Mouse (Mus musculus): Measurements from ENCODE around the gene Svep1. TPM values are rescaled to one million over a fixed set of nuclear protein-coding genes. Genes with fewer than 3 reads are reported as not detected.

Gene Svep1
- total and polyA plus RNA-seq, 2 experiments from 2014 or later = 0.86 to 6.4 TPM

- H3K4me1 ChIP-seq (ENCODE audit: control insufficient read depth, insufficient read depth) = peaks cover 5% of the 10 kb centered on the region; the same call in 1 of the 2 replicates
- DNase-seq (ENCODE audit: low spot score) (no peak), ATAC-seq (ENCODE audit: insufficient read depth, low read depth) (no peak)
- no peak overlapping the region for H3K27ac ChIP-seq (ENCODE audit: low read depth)
- H3K9ac ChIP-seq (replicated peaks; ENCODE audit: low read depth, low read length) = no peak overlapping the region
- H3K36me3 ChIP-seq (replicated peaks; ENCODE audit: control insufficient read depth, insufficient read depth, low read length) = no peaks in the 10 kb centered on the region
- no peaks in the 10 kb centered on the region for H3K27me3 ChIP-seq (ENCODE audit: control insufficient read depth, insufficient read depth, low read length)
- TF ChIP-seq EP300 (IDR thresholded peaks at IDR 0.05; ENCODE audit: low read depth) = no peak
- TF ChIP-seq CTCF (IDR thresholded peaks at IDR 0.05; ENCODE audit: low read depth) = no peak
- 77% methylated on average over 1 of the region's 1 CpGs for WGBS
- H3K9me3 ChIP-seq (replicated peaks; ENCODE audit: control insufficient read depth, low read length) = 0 out of 2 replicates have a peak, but pooled peaks cover 3% of the 10 kb centered on the region
- H3K4me2 ChIP-seq (ENCODE audit: low read depth, low read length) = no peak overlapping the region
- no peak overlapping the region for H3K4me3 ChIP-seq (ENCODE audit: low read depth, low read length)
These were observed 173.9 kb downstream of the Svep1 start for GRCm38 (mm10) chr4:58032714-58033113.

DNA sequence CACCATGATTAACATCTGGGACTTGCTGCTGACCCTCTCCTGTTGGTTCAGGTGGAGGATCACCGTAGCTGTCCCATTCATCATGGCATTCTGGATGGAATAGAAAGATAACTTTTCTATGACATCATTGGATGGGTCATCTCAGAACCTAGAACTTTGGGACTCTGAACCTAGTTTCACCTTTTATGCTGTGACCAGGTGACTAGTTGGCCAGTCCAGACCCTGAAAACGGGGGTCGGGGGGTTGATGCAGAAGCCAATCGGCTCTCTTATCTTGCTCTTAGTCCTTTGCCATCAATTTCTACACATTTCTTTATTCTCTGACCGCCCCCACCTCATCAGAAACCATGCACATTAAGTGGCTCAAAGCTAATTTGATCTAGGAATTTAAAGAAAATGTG, 197.6 kb downstream of the Svep1 start, which contains the start of gene Txndc8:
Txndc8 (minus strand) TSS at position 101 of the 400 bp plus-strand sequence.
- WGBS = 84% methylated on average over 5 of the region's 5 CpGs
- Histone ChIP-seq H3K4me2 (ENCODE audit: low read depth, low read length) (no peak within 1 kb of the TSS), H3K36me3 (replicated peaks; ENCODE audit: control insufficient read depth, insufficient read depth, low read length) (no peaks in the 10 kb centered on the region), H3K4me3 (ENCODE audit: low read depth, low read length) (no peak within 1 kb of the TSS), H3K4me1 (ENCODE audit: control insufficient read depth, insufficient read depth) (no peaks in the 10 kb centered on the region), H3K9me3 (replicated peaks; ENCODE audit: control insufficient read depth, low read length) (no peaks in the 10 kb centered on the region), H3K27ac (ENCODE audit: low read depth) (no peak within 1 kb of the TSS), H3K27me3 (ENCODE audit: control insufficient read depth, insufficient read depth, low read length) (no peaks in the 10 kb centered on the region), H3K9ac (replicated peaks; ENCODE audit: low read depth, low read length) (no peak within 1 kb of the TSS)
- no peak for DNase-seq (ENCODE audit: low spot score)
- TF ChIP-seq CTCF (IDR thresholded peaks at IDR 0.05; ENCODE audit: low read depth) = no peak
- no peak for TF ChIP-seq EP300 (IDR thresholded peaks at IDR 0.05; ENCODE audit: low read depth)
- ATAC-seq (ENCODE audit: insufficient read depth, low read depth) = no peak

DNA sequence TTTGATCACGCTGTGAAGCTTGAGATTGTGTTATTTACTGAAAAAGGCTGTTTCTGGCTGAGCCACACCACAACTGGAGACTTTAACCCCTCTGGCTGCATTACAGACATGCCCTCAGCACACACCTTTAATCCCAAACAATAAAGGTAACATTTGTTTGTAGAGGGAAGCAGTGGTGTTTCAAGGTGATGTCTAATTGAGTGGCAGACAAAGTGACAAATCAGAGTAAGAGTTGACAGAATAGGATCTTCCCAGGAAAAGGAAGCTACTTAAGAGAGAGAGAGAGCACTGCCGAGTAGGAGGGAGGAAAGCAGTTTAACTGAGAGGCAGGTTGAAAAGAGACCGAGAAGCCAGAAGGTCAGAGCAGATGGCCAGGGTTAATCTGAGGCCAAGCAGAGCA, 203.2 kb downstream of the Svep1 start:
- Histone ChIP-seq H3K36me3 (replicated peaks; ENCODE audit: control insufficient read depth, insufficient read depth, low read length) (no peaks in the 10 kb centered on the region), H3K4me1 (ENCODE audit: control insufficient read depth, insufficient read depth) (no peaks in the 10 kb centered on the region), H3K4me3 (ENCODE audit: low read depth, low read length) (no peak overlapping the region), H3K9ac (replicated peaks; ENCODE audit: low read depth, low read length) (no peak overlapping the region), H3K4me2 (ENCODE audit: low read depth, low read length) (no peak overlapping the region), H3K9me3 (replicated peaks; ENCODE audit: control insufficient read depth, low read length) (no peaks in the 10 kb centered on the region), H3K27ac (ENCODE audit: low read depth) (no peak overlapping the region), H3K27me3 (ENCODE audit: control insufficient read depth, insufficient read depth, low read length) (no peaks in the 10 kb centered on the region)
- DNase-seq (ENCODE audit: low spot score) = no peak
- 57% methylated on average over 3 of the region's 3 CpGs for WGBS
- no peak for TF ChIP-seq EP300 (IDR thresholded peaks at IDR 0.05; ENCODE audit: low read depth)
- no peak for TF ChIP-seq CTCF (IDR thresholded peaks at IDR 0.05; ENCODE audit: low read depth)
- no peak for ATAC-seq (ENCODE audit: insufficient read depth, low read depth)

Other genes with a start within 250 kb of the Svep1 start
- not detected in 2 replicates for gene Txndc8, start 197.7 kb downstream of the Svep1 start, total RNA-seq (2014; rRNA removed; ENCODE audit: low replicate concordance)
- not detected in 2 replicates for gene Txndc8, start 197.7 kb downstream of the Svep1 start, polyA plus RNA-seq (2015; fragmentation: Nextera tagmentation; extraction: Ambion mirVana)
- gene Musk, start 79.1 kb upstream of the Svep1 start, total RNA-seq (2014; rRNA removed; ENCODE audit: low replicate concordance) = 0.15 TPM in 1 of 2 replicates, not detected in the other
- not detected in 2 replicates for gene Musk, start 79.1 kb upstream of the Svep1 start, polyA plus RNA-seq (2015; fragmentation: Nextera tagmentation; extraction: Ambion mirVana)